Mouse (Mus musculus): ENCODE results near the gene Txnip. TPM values are rescaled to one million over a fixed set of nuclear protein-coding genes. Genes with fewer than 3 reads are reported as not detected.

Gene Txnip
- polyA plus RNA-seq, 1 experiment from 2014 or later = 43.4 TPM

- Histone ChIP-seq H3K4me1 (peaks cover 42% of the 10 kb centered on the region), H3K4me3 (peak within 1 kb of the TSS; percentile 69), H3K27ac (peak within 1 kb of the TSS; percentile 90), H3K27me3 (ENCODE audit: low read depth, poor library complexity, severe bottlenecking) (peaks cover 40% of the 10 kb centered on the region), H3K9me3 (replicated peaks) (no peaks in the 10 kb centered on the region), H3K36me3 (peaks cover 4% of the 10 kb centered on the region; the same call in 1 of the 2 replicates)
- peak; percentile 94 for DNase-seq (ENCODE audit: low spot score)
- under 1% methylated on average over 38 of the region's 38 CpGs for WGBS
Measured at GRCm38 (mm10) chr3:96593790-96594560, 36.2 kb downstream of the Txnip start, which contains the start of gene Polr3gl. TSS of gene Polr3gl (minus strand) at chr3:96594181.

DNA sequence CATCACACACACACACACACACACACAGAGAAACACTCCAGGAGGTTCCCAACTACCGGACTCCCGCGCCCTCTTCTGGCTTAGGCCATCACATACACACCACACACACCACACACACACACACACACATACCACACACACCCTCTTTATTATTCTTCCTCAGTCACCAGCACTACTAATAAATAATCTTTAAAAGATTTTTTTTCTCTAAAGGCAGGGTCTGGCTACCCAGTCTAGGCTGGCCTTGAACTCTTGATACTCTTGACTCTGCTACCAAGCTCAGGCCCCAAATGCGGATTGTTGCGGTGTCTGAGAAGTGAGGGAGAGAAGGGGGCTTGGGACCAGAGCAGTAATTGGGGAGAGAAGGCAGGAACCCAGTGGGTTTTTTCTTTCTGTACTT lies 37.1 kb downstream of the Txnip start:
- 82% methylated on average over 5 of the region's 5 CpGs for WGBS
- H3K27ac ChIP-seq = no peak overlapping the region
- H3K27me3 ChIP-seq (ENCODE audit: low read depth, poor library complexity, severe bottlenecking) = peaks cover 49% of the 10 kb centered on the region
- H3K9me3 ChIP-seq (replicated peaks) = no peaks in the 10 kb centered on the region
- no peak overlapping the region for H3K4me3 ChIP-seq
- H3K4me1 ChIP-seq = peaks cover 47% of the 10 kb centered on the region
- peaks cover 4% of the 10 kb centered on the region; the same call in 1 of the 2 replicates for H3K36me3 ChIP-seq
- DNase-seq (ENCODE audit: low spot score) = no peak

DNA sequence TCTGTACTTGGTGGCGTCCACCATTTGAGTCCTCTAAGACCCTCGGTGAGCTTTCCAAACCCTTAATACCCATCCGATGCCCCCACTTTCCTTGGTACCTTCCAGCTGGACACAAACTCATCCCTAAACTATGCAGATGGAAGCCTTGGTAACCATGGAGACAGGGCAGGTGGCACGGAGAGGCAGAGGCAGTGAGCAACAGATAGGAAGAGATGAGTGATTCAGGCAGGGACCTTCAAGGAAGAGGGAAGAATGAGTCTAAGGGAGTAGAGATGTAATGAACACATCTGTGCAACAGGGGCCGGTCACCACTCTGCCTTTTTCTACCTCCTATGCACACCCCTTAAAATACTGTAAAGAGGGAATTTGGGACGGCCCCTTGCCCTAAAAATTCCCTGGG lies 37.9 kb downstream of the Txnip start:
- Histone ChIP-seq H3K27ac (no peak overlapping the region), H3K4me3 (peak overlapping the region; percentile 67), H3K4me1 (peaks cover 51% of the 10 kb centered on the region), H3K36me3 (no peaks in the 10 kb centered on the region), H3K27me3 (ENCODE audit: low read depth, poor library complexity, severe bottlenecking) (peaks cover 51% of the 10 kb centered on the region), H3K9me3 (replicated peaks) (no peaks in the 10 kb centered on the region)
- DNase-seq (ENCODE audit: low spot score) = no peak
- WGBS = 27% methylated on average over 6 of the region's 6 CpGs

- Histone ChIP-seq H3K36me3 (no peaks in the 10 kb centered on the region), H3K27me3 (ENCODE audit: low read depth, poor library complexity, severe bottlenecking) (peaks cover 51% of the 10 kb centered on the region), H3K27ac (peak within 1 kb of the TSS; percentile 83), H3K9me3 (replicated peaks) (no peaks in the 10 kb centered on the region), H3K4me1 (peaks cover 57% of the 10 kb centered on the region), H3K4me3 (peak within 1 kb of the TSS; percentile 67)
- 1% methylated on average over 23 of the region's 23 CpGs for WGBS
- peak; percentile 44 for DNase-seq (ENCODE audit: low spot score)
Measured at GRCm38 (mm10) chr3:96596228-96596707, 38.5 kb downstream of the Txnip start, which contains the start of gene Ankrd34a. TSS of gene Ankrd34a (plus strand) at chr3:96596636.

DNA sequence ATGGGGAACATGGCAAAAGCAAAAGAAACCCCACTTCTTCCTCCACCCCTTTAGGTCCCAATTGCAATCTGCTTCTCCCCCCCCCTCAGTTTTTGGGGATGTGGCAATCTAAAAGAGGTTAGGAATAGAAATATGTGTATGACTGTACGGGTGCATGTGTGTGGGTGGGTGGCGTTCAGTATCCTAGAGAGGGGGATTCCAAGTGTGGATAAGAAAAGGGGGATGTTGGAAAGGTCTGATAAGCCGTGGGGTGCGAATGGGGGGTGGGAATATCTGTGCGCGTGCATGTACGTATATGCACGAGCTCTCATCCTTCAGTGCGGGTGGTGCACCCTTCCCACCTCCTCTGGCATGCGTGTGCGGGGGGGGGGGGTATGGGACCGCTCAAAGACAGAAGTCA lies 39.1 kb downstream of the Txnip start:
- WGBS = 3% methylated on average over 10 of the region's 12 CpGs
- DNase-seq (ENCODE audit: low spot score) = no peak
- H3K36me3 ChIP-seq = no peaks in the 10 kb centered on the region
- peaks cover 63% of the 10 kb centered on the region for H3K4me1 ChIP-seq
- H3K27me3 ChIP-seq (ENCODE audit: low read depth, poor library complexity, severe bottlenecking) = peaks cover 51% of the 10 kb centered on the region
- H3K27ac ChIP-seq = peak overlapping the region; percentile 83
- peak overlapping the region; percentile 67 for H3K4me3 ChIP-seq
- no peaks in the 10 kb centered on the region for H3K9me3 ChIP-seq (replicated peaks)

DNA sequence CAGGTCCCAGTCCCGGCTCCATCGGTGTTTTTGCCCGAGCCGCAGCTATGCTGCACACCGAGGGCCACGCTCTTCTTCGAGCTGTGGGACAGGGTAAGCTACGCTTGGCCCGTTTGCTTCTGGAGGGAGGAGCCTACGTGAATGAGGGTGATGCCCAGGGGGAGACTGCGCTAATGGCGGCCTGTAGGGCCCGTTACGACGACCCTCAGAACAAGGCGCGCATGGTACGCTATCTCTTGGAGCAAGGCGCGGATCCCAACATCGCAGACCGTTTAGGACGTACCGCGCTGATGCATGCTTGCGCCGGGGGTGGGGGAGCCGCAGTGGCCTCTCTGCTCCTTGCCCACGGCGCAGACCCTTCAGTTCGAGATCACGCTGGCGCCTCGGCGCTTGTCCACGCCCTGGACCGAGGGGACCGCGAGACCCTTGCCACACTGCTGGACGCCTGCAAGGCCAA lies 39.7 kb downstream of the Txnip start:
- peaks cover 69% of the 10 kb centered on the region for H3K4me1 ChIP-seq

DNA sequence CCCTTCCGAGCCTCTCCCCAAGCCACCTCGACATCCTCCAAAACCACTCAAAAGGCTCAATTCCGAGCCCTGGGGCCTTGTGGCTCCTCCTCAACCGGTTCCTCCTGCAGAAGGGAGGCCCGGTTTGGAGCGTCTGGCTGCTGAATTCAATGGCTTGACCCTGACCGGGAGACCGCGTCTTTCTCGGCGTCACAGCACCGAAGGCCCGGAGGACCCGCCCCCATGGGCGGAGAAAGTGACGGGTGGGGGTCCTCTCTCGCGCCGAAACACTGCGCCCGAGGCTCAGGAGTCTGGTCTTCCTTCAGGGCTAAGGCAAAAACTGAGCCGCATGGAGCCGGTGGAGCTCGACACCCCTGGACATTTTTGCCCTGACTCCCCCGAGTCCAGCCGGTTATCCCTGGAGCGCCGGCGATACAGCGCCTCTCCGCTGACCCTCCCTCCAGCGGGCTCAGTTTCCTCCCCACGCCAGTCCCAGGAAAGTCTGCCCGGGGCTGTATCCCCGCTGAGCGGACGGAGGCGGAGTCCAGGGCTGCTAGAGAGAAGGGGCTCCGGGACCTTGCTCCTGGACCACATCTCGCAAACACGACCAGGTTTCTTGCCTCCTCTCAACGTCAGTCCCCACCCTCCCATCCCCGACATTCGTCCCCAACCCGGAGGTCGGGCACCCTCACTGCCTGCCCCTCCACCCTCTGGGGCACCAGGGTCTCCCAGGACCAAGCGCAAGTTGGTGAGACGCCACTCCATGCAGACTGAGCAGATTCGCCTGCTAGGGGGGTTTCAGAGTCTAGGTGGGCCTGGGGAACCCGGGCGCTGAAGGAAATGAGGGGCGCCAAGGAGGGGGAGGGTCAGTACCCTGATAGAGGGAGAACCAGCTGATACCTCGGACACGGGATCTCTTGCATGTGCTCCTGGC lies 40.7 kb downstream of the Txnip start:
- under 1% methylated on average over 54 of the region's 54 CpGs for WGBS
- Histone ChIP-seq H3K27me3 (ENCODE audit: low read depth, poor library complexity, severe bottlenecking) (peaks cover 42% of the 10 kb centered on the region), H3K27ac (peak overlapping the region; percentile 83), H3K9me3 (replicated peaks) (no peaks in the 10 kb centered on the region), H3K36me3 (0 out of 2 replicates have a peak, but pooled peaks cover under 1% of the 10 kb centered on the region), H3K4me3 (peak overlapping the region; percentile 67), H3K4me1 (peaks cover 75% of the 10 kb centered on the region)
- peak; percentile 80 for DNase-seq (ENCODE audit: low spot score)

More for the DNA sequence above, 39.7 kb downstream of the Txnip start:
- peak; percentile 66 for DNase-seq (ENCODE audit: low spot score)
- no peaks in the 10 kb centered on the region for H3K9me3 ChIP-seq (replicated peaks)
- under 1% methylated on average over 40 of the region's 40 CpGs for WGBS
- H3K27me3 ChIP-seq (ENCODE audit: low read depth, poor library complexity, severe bottlenecking) = peaks cover 46% of the 10 kb centered on the region
- peak overlapping the region; percentile 83 for H3K27ac ChIP-seq
- no peaks in the 10 kb centered on the region for H3K36me3 ChIP-seq
- peak overlapping the region; percentile 67 for H3K4me3 ChIP-seq

GRCm38 (mm10) chr3:96599069-96599393 lies 41.3 kb downstream of the Txnip start:
- 42% methylated on average over 8 of the region's 8 CpGs for WGBS

DNA sequence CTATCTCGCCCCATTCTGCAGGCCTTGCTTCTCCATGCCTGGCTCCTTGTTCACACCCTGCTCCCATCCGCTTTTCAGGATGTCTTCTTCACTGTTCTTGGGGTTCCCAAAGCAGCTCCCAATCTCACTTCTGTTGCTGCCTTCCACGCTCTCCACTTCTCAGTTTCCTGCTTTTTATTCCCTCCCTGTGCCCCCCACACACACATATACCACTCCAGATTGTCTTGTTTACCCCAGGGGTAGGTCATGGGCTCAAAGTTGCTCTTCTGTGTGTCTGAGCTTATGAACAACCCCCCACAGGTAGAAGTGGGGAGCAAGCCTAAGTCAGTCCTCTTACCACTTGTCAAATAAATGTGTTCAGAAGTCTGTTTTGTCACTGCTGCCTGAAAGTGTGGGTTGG lies 41.7 kb downstream of the Txnip start:
- H3K27ac ChIP-seq = peak overlapping the region; percentile 83; the same call in 1 of the 2 replicates
- no peak for DNase-seq (ENCODE audit: low spot score)
- H3K4me1 ChIP-seq = peaks cover 73% of the 10 kb centered on the region
- no peaks in the 10 kb centered on the region for H3K9me3 ChIP-seq (replicated peaks)
- peaks cover 10% of the 10 kb centered on the region; the same call in 1 of the 2 replicates for H3K36me3 ChIP-seq
- 71% methylated on average over 3 of the region's 3 CpGs for WGBS
- peaks cover 42% of the 10 kb centered on the region for H3K27me3 ChIP-seq (ENCODE audit: low read depth, poor library complexity, severe bottlenecking)
- peak overlapping the region; percentile 67; the same call in 1 of the 2 replicates for H3K4me3 ChIP-seq

More at GRCm38 (mm10) chr3:96599069-96599393, 41.3 kb downstream of the Txnip start:
- peaks cover 76% of the 10 kb centered on the region for H3K4me1 ChIP-seq
- no peaks in the 10 kb centered on the region for H3K9me3 ChIP-seq (replicated peaks)
- peaks cover 42% of the 10 kb centered on the region for H3K27me3 ChIP-seq (ENCODE audit: low read depth, poor library complexity, severe bottlenecking)
- H3K36me3 ChIP-seq = peaks cover 6% of the 10 kb centered on the region; the same call in 1 of the 2 replicates
- DNase-seq (ENCODE audit: low spot score) = peak; percentile 36
- H3K4me3 ChIP-seq = peak overlapping the region; percentile 67
- H3K27ac ChIP-seq = peak overlapping the region; percentile 83; the same call in 1 of the 2 replicates

DNA sequence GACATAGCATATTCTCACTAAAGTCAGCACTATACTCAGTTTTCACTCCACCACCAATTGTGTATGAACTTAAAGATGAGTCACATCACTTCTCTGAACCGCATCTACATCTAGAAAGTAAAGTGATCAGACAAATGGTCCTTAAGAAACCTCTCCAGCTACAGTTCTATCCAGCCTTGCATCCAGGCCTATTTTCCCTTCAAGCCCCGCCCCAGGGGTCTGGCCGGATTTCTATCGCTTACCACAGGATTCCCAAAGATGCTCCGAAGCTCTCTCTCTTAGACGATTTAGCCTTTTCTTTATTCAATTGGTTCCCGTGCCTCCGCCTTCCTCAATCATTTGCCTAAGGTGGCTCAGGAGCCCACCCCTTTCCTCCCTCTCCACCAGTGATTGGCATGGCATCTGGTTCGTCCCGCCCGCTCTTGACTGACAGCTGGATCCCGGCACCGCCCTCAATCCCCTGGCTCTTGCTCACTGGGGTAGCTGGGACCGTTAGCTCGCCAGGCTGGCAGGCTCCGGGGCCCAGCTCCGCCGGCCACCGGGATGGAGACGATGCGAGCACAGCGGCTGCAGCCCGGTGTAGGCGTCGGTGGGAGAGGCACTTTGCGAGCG lies 43.0 kb downstream of the Txnip start, which contains the start of gene Lix1l:
Gene Lix1l (plus strand): TSS at position 511 of the 612 bp plus-strand sequence.
- H3K36me3 ChIP-seq = peaks cover 21% of the 10 kb centered on the region
- DNase-seq (ENCODE audit: low spot score) = peak; percentile 93
- H3K4me3 ChIP-seq = peak within 1 kb of the TSS; percentile 92
- no peaks in the 10 kb centered on the region for H3K9me3 ChIP-seq (replicated peaks)
- H3K4me1 ChIP-seq = peaks cover 70% of the 10 kb centered on the region
- H3K27ac ChIP-seq = peak within 1 kb of the TSS; percentile 97
- under 1% methylated on average over 27 of the region's 27 CpGs for WGBS
- peaks cover 31% of the 10 kb centered on the region for H3K27me3 ChIP-seq (ENCODE audit: low read depth, poor library complexity, severe bottlenecking)

DNA sequence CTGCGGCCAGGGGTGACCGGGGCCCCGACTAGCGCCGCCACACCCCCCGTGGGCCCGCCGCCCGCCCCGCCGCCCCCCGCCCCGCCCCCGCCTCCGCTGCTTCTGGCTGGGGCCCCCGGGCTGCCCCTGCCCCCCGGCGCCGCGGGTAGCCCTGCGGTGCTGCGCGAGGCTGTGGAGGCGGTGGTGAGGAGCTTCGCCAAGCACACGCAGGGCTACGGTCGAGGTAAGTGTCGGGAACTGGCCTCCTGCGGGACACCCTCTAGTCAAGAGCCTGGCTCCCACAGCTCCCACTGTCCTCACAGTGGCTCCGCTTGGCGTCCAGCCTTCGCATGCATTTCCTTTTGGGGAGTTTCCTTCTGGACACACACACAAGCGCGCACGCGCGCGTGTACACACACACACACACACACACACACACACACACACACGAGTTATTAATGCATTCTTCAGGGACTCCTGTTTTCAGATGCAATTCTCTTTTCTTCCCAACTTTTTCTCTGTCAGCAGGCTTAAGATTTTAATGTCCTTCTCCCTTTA lies 43.6 kb downstream of the Txnip start:
- H3K9me3 ChIP-seq (replicated peaks) = no peaks in the 10 kb centered on the region
- H3K36me3 ChIP-seq = peaks cover 25% of the 10 kb centered on the region
- peak overlapping the region; percentile 97 for H3K27ac ChIP-seq
- H3K4me3 ChIP-seq = peak overlapping the region; percentile 92
- DNase-seq (ENCODE audit: low spot score) = no peak
- WGBS = 1% methylated on average over 30 of the region's 40 CpGs
- H3K4me1 ChIP-seq = peaks cover 65% of the 10 kb centered on the region
- peaks cover 25% of the 10 kb centered on the region for H3K27me3 ChIP-seq (ENCODE audit: low read depth, poor library complexity, severe bottlenecking)
